Mouse (Mus musculus) thymus, postnatal 0 days (tissue): ENCODE data around the gene Arhgap8. TPM values are rescaled to one million over a fixed set of nuclear protein-coding genes. Genes with fewer than 3 reads are reported as not detected.
A peak's percentile ranks its signal among the peaks of the same experiment; 100 is the strongest.
"Not testable (repeated sequence)": the region's sequence is repeated elsewhere in the genome, so short reads cannot be mapped to it uniquely, and the experiment has no call there.

ENCODE experiments used
- DNase-seq: peaks from one replicate; pipeline ENCODE4 v3.0.0-alpha.2; 2015; ENCODE audit warnings: low spot score
- polyA plus RNA-seq: library from polyadenylated mRNA; unstranded; fragments of >200 nt; fragmentation: Nextera tagmentation; extraction: Ambion mirVana; gene quantifications from 2 replicates; pipeline ENCODE4 v1.2.1, GENCODE M21; 2015

Gene Arhgap8
- polyA plus RNA-seq, 1 experiment from 2014 or later = 28.7 TPM

DNA sequence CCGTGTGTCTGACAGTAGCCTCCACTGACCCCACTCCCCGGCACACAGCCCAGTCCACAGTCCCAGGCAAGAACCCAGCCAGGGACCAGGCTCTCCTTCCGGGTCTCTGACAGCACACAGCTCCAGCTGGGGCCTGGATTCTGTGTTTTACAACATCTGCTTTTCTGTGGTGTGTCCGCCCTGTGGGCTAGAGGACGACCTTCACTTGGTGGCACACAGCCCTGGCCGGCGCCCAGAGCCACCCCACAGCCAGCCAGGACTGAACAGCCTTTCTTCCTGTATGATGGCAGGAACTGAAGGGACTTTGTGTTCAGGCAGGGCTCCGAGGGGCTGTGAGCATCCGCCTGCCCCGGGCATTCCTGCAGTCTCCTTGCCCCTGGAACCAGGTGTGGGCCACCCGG lies 22.2 kb upstream of the Arhgap8 start:
- DNase-seq = no peak

DNA sequence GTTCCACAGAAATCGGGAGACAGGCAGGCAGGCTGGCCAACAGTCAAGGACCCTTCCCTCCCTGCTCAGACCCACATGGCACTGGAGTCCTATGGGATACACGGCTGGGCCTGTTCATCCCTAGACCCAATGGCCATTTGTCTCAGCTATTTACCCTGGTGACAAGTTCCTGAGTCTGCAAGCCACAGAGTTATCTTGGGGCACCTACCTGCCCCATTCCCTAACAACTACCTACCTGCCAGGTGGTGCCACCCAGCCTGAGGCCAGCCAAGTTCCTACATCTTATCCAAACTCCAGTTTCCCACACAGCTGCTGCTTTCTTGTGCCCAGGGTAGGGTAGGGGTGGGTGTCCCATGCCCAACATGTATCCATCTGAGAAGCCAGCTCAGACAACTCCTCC lies 21.7 kb upstream of the Arhgap8 start:
- DNase-seq = no peak

DNA sequence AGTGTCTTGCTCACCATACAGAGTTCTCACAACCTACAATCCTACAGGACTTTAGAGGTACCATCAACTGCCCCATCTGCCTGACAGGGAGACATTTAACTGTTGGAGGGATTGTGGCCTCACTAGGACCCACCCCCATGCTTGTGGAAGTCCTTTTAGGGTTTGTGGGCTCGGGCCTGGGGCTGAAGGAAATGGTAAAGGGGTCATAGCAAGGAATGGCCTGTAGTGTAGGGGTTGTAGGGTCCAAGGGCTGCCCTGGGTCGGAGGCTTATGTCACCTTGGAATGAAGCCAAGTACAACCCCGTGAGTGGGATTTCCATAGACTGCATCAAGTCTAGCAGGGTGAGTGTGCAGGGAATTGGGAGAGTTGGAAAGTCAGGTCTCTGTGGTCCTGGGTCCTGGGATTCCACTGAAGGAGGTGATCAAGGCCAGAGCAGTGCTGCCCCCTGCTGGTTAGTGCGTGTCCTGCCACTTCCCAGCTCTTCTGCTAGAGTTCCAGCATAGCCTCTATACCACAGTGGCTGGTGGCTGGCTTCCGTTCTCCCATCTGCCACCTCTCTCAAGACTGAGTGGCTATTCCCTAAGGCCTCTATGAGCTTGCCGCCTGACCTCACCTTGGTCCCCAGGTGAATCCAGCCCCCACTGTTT lies 19.6 kb upstream of the Arhgap8 start:
- DNase-seq = peak; percentile 62

DNA sequence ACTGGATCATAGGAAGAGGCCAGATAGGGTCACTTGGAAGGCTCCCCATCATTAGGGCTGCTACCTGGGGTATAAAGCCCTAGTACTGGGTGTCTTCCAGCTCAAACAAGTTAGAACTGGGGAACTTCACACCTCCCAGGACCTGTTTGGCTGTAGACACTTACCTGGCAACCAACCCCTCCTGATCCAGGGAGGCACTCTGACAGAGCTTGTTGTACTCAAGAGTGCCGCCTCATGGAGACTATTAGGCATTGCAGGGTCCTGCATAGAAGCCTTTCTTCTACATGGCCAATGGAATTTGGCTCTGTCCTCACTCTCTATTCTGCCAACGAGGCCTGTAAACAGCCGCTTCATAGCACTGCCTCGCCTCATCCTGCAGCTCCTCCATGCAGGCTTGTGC lies 17.9 kb upstream of the Arhgap8 start:
- peak; percentile 50 for DNase-seq

DNA sequence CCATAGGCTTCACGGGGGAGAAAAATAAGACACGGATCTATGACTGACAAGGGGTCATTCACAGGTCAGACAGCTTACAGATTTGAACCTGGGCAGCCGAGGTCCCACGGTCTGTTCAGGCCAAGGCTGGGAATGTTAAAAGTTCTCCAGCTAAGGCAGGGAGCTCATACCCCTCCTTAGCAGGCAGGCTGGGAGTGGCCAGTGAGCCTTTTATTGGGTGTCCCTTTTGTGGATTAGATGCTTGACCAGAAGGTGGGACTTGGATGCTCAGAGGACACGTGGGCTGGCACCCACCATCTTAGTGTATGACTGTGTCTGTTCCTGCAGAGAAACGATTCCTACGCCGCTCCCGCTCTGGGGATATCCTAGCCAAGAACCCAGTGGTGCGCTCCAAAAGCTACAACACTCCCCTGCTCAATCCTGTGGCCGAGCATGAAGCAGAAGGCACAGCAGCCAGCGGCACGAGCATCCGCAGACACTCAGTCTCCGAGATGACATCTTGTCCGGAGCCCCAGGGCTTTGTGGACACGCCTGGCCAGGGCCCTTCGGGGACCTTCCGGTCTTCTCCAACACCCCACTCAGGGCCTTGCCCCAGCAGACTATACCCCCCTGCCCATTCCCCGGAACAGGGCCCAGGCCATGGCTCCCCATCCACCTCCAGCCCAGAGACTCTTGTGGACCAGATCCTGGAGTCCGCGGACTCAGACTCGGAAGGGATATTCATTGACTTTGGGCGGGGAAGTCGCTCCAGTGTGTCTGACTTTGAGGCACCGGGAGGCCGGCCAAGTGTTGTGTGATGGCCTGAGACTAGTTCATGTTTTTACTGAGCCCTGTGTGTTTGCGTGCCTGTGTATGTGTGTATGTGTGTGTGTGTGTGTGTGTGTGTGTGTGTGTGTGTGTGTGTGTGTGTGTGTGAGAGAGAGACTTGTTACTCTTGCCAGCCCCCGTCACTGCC lies 17.2 kb upstream of the Arhgap8 start:
- no peak for DNase-seq

DNA sequence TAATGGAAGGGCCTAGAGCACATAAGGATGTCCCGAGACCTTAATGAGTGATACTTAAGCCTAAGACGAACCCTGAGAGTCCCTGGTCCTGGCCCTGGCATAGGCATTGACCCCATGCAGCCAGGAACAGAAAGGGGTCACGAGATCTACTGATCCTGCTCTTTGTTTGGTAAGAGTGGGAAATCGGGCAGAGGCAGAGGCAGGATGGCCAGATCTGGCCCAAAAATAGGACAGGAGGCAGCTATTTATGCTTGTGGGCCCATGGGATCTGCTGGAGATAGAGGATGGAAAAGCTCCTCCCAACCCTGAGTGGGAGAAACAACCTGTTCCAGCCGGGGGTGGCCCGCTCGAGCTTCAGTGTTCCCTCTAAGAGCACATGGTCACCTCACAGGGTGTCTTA lies 15.9 kb upstream of the Arhgap8 start:
- no peak for DNase-seq

DNA sequence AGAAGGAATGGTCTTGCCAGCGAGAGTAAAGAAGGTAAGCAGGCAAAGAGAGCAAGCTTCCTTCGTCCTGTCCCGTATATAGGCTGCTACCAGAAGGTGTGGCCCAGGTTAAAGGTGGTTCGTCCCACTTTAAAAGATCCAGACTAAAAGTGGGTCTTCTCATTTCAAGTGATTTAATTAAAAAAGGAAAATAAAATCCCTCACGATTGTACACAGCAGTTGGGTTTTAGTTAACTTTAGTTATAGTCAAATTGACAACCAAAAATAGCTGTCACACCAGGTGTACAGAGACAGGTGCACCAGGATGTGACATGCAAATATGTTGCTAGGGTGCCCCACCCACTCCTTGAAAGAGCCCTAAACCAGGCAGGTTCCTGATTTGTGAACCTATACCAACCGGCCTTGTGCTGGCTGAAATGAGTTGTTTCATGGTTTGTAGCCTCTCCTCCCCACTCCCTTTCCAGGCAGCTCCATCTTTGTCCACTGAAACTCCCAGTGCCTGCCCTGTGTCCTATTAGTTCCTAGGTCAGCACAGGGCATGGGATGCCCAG lies 14.4 kb upstream of the Arhgap8 start:
- DNase-seq = no peak

DNA sequence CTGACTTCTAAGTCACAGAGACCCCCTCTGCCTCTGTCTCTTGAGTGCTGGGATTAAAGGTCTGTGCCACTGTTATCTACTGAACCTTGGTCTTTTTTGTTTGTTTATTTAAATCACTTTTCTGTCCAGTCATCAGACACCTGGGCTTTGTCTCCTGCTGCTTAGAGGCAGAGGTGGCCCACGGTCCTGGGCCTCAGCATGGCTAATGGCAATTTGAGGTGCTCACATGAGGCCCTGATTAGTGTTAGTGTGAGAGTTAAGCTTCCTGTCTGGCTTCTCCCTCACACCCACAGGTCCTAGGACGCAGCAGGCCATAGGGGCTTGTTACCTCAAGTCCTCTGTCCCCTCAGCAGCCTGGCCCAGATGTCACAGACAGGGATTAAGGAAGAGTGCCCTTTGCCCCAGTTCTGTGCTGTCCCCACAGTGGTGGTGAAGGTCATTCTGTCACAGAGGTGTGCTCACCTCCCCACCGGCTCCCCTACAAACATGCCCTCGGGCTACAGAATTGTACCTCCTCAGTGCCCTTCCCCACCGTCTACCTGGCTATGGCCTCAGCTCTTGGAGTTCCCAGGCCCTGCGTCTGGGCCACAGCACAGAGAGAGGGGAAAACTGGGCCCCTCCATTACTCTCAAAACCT lies 12.8 kb upstream of the Arhgap8 start:
- no peak for DNase-seq

DNA sequence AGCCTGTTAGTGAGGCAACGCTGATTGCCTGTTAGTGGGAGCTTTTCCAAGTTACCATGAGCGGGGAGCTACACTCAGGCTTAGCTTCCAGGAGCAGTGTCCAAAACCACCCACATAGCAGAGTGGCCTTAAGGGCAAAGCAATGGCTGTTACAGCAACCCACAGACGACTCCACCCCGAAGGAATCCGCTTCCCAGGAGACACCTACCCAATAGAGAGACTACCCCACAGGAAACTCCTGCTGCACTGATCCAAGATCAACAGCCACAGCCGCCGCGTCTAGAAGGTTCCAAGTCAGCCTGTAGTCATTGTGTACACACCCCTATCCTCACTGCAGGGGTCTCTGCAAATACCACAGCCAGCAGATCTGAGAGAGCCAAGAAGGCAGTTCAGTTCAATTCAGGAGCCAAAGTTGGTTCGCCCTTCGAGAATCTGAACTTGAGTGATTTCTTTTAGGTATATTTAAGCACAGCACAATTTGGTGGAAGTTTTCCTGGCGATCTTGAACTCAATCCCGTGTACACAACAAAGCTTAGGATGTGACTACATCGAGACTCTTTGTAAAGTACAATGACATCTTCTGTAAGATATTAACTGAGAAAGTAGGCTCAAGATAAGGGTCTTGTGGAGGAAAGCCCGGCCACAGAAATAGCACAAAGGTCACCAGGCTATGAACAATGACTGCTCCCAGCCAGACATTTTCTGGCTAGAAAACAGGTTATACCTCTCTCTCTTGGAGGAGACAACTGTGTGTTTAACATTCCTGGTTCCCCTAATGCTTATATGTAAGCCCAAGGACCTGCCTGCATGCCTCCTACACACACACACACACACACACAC lies 7.1 kb upstream of the Arhgap8 start:
- DNase-seq = no peak

DNA sequence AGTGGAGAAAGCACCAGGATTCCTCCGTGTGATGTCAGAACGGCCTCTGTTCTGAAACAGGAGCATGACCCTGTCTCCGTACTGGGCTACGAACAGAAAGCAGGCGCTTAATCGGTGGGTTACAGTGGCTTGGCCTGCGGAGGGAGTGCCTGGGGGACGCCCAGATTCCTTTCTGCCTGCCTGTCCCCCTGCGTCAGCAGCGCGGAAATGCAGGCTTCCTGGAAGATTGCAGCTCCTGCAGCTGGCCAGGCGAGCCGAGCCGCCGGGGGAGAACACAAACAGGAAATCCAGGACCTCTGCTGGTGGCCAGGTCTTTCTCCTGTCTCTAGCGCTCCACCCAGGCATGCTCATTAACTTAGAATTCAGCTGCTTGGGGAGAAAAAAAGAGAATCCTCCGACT lies 5.1 kb upstream of the Arhgap8 start:
- DNase-seq = peak; percentile 22

DNA sequence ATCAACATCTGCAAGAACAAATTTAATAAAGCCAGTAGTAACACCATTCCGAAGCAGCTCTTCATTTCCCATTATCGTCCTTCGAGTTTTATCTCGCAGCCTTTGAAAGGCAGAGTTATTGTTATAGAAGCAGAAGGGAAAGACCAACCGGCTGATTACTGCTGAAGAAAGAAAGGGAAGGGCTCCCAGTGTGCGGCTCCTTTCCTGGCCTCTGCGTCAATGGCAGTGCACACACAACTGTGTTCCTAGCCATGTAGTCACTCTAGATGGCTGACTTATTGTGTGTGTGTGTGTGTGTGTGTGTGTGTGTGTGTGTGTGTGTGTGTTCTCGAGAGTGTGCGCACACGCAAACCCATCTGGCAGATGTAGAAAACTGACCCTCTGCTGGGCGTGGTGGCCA lies 4.7 kb upstream of the Arhgap8 start:
- no peak for DNase-seq

DNA sequence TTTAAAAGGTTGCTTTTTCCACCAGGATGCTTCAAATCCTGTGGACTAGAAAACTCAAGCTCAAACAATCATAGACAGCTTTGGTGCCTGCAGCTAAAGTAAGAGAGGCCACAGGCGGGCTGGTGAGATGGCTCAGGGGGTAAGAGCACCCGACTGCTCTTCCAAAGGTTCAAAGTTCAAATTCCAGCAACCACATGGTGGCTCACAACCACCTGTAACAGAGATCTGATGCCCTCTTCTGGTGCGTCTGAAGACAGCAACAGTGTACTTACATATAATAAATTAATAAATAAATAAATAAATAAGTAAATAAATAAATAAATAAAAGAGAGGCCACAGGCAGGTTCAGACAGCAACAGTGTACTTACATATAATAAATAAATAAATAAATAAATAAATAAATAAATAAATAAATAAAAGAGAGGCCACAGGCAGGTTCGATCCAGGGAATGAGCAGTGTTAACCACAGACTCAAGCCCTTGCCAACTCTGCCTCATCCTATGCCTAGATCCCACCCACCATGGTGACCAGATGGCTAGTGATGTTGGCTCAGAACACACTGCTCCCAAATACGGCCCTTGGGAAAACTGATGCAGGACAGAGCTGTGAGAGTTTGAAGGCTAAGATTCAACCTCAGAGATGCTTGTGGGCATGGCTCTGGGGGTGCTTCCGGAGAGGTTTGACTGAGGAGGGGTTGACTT lies 2.1 kb upstream of the Arhgap8 start:
- not testable (repeated sequence) for DNase-seq

DNA sequence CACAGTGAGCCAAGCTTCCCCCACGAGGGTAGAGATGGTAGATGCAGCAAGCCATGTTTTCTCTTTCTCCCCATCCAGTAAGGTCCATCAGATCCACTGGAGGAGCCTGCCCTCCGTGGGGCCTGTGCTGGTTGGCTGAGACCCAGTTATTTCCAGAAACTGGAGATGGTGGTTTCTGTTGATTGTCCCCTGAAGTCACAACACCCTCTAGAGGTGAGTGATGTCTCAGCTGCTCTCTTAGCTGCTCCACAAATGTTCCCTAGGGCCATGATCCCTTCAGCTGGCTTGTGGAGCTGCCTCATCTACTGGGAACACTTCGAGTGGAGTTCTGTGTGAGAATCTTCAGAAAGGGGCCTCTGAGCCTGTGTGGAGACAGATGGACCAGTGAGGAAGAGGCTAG lies 1.1 kb upstream of the Arhgap8 start:
- no peak for DNase-seq

DNA sequence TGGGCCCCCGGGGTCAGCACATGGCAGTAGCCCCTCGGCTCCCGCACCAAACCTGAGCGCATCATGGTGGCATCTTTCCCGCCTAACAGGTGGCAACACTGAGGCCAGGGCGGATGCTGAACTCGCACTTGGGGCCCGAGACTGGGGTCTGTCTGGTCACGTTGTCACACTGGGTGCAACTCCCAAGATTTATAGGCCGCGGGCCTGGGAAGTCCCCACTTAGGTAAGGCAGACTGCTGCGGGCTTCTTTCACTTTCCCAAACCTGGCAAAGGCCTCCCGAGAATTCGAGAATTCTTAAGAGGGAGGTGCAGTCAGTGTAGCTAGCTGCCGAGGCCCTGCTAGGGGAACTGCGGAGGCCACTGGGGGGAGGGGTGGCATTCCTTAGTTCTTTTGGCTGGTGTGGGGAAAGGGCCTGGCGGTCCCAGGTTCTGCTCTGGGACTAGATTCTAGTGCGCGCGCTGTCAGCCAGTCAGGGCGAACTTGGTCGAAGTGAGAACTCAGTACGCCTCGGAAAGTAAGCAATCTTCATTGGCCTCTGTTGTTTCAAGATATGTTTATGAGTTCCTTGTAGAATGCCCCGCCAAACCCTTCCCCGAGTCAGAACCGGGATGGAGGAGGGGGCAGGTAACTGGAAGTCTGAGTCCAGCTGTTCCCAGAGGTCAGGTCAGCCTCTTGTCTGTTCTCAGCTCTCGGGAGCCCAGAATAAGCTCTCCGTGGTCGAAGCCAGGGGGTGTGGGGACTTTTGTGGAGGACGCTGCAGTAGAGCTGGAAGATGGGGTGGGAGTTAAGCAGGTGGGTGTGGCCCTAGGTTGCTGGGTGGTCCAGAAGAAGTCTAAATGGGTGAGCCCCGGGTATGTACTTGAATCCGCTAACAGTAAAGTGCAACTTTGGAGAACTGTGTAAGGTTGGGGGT lies 696 bp downstream of the Arhgap8 start:
- no peak for DNase-seq

DNA sequence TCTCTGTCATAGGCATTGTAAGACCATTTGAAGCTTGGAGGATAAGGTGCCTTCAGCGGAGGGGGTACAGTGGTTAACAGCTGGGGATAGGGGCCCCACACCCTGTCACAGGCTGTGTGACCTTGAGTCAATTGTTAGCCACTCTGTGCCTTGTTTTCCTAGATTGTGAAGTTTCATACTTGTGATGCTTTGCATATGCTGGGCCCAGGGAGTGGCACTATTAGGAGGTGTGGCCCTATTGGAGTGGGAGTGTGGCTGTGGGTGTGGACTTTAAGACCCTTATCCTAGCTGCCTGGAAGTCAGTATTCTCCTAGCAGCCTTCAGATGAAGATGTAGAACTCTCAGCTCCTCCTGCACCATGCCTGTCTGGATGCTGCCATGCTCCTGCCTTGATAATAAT lies 3.8 kb downstream of the Arhgap8 start:
- DNase-seq = not testable (repeated sequence)

DNA sequence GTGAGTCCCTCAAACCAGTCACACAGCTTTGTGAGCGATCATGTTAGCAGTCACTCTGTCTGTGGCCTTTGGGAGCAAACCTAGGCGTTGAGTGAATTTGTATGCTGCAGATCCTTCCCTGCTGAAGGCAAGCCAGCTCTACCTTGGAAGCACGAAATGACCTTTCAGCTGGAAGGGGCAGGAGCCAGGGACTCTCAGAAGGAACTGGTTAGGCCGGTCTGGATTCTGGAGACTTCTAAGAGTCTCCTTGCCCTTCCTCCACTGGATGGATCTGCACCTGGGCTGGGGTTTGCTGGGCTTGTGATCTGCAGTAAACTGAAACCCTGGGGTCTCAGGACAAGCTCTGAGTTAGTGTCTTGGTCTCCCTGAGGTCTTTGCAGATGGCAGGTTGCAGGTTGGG lies 4.3 kb downstream of the Arhgap8 start:
- no peak for DNase-seq

DNA sequence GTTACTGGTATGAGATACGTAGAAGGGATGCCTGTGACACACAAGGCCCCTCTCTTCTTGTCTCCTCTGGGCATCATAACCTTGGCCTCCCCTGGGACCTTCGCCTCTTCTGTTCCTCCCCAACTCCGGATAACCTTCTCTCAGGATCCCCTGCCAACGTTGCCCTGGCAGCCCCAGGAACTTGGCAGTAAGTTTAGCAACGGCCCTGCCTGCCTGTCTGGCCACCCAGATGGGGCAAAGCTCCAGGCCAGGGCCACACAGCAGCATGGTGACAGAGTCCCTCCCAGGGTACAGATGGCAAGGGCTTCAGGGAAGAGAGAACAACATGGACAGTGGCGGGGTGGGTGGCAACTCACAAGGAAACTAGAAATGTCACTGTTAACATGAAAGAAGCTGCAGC lies 9.8 kb downstream of the Arhgap8 start:
- DNase-seq = no peak

DNA sequence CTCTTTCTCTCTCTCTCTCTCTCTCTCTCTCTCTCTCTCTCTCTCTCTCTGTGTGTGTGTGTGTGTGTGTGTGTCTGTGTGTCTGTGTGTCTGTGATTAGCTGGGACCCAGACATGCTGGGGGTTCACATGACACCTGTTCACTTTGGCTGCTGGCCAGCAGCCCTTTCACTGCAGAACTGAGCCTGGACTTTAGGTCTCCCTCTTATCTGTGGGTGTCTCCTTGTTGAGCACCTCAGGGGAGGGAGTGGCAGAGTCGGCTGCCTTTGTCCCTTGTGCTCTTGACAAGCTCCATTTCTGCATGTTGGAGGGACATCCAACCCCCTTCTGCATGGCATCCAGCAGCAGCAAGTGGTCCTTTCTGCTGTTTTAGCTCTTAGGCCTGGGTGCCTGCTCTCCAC lies 11.0 kb downstream of the Arhgap8 start:
- no peak for DNase-seq

DNA sequence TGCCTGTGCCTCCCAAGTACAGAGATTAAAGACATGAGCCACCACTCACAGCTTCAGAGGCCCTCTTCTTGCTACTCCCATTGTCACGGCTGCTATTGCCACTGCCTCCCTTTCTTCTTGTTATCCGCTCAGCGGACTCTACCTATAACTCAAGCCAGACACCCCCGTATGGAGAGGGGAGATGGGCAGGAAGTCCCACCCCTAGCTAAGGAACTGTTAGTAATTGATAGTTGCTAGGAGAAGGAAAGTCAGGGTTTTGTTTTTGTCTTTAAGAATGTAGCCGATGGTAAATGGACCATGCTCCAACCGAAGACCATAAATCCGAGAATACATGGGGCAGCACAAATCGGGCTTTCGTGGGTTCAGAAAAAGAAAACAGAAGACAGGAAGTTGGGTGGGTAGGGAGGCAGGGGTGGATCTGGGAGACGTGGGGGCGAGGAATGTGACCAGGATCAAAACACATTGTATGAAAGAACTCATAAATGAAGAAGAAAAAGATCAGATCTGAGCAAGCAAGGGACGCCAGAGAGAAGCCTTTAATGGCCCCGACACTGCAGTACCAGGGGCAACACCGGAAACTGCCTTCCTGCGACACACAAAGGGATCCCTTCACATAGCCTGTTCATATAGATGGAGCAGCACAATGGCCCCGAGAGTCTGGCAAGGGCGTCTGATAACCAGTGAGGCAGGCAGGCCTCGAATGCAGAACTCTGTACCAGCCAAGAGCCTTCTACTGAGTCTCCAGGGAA lies 12.0 kb downstream of the Arhgap8 start:
- no peak for DNase-seq
